Mouse (Mus musculus): ENCODE measurements at regions not wholly inside any gene's neighbourhood (a gene's known extent, or its start where the extent isn't known, plus 50 kb on each side); places are given as distances from the start of the nearest gene placed in this dataset.

DNA sequence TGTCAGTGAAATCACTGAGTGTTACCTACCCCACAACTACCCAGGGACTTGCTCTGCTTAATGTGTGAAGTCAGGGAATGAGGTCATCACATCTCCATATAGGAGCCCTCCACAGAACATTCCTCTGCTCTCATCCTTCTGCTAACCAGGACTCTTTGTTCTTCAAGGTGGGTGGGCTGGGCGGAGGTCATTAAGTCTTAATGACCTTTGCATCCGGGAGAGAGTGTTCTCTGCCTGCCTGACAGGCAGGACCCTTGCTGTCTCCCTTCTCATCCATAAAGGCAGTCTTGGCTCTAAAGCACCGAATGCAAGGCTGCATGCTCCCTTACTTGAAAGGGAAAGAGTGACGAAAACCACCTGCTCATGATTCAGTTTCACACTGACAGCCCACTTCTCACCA, 1051.4 kb downstream of the Slc22a22 start:
- in situ Hi-C loops (cut with MboI; ENCODE audit: low pct_ligation_motif_present, low pct_unique_long_range_greater_than_20kb, low sequenced_read_pairs) (no loop called here), dilution Hi-C loops (cut with MboI; ENCODE audit: extremely low pct_ligation_motif_present, extremely low pct_unique_long_range_greater_than_20kb, low sequenced_read_pairs) (no loop called here)
- H3K9ac ChIP-seq (ENCODE audit: insufficient read depth, low read depth), result no peak overlapping the region
- TF ChIP-seq CHD1 (IDR thresholded peaks at IDR 0.05; ENCODE audit: low read depth, low read length) (no peak), MAFK (IDR thresholded peaks at IDR 0.05; ENCODE audit: insufficient replicate concordance, low read length) (no peak), BHLHE40 (IDR thresholded peaks at IDR 0.05; ENCODE audit: low read depth, low read length) (no peak), TBP (conservative IDR thresholded peaks at IDR 0.05; ENCODE audit: low read depth, low read length) (no peak), UBTF (IDR thresholded peaks at IDR 0.05; ENCODE audit: low read depth, low read length) (no peak), MEF2A (IDR thresholded peaks at IDR 0.05; ENCODE audit: borderline replicate concordance, low read depth, low read length) (no peak), PAX5 (IDR thresholded peaks at IDR 0.05; ENCODE audit: low read length) (no peak), TCF12 (IDR thresholded peaks at IDR 0.05; ENCODE audit: low read depth, low read length) (no peak), GABPA (IDR thresholded peaks at IDR 0.05; ENCODE audit: insufficient replicate concordance, low read depth, low read length) (no peak)
- no peaks in the 10 kb centered on the region for H3K36me3 ChIP-seq (replicated peaks in 1 of 2; ENCODE audit: control insufficient read depth in 1 of 2, insufficient read depth in 1 of 2, low read length in 1 of 2)
- no peak overlapping the region for H3K27ac ChIP-seq (ENCODE audit: insufficient read depth, low read depth)
- H3K27me3 ChIP-seq (replicated peaks), result no peaks in the 10 kb centered on the region
- H3K4me3 ChIP-seq (replicated peaks in 1 of 3; ENCODE audit: low read depth in 2 of 3, low read length in 2 of 3, poor library complexity in 1 of 3), result no peak overlapping the region
- DNase-seq (ENCODE audit: extremely low read depth), result no peak
- no peaks in the 10 kb centered on the region for H3K79me2 ChIP-seq (replicated peaks; ENCODE audit: control insufficient read depth, extremely low read depth, insufficient read depth, poor library complexity, severe bottlenecking)
- peaks cover 0 to 6% of the 10 kb centered on the region in 2 experiments; a peak in 2 of 4 replicates for H3K4me1 ChIP-seq (ENCODE audit: control insufficient read depth in 1 of 2, insufficient read depth in 2 of 2)
- no peak overlapping the region for H3K4me2 ChIP-seq (ENCODE audit: insufficient read depth, low read depth, poor library complexity, severe bottlenecking)
- H3K9me3 ChIP-seq (replicated peaks; ENCODE audit: low read length), result no peaks in the 10 kb centered on the region

DNA sequence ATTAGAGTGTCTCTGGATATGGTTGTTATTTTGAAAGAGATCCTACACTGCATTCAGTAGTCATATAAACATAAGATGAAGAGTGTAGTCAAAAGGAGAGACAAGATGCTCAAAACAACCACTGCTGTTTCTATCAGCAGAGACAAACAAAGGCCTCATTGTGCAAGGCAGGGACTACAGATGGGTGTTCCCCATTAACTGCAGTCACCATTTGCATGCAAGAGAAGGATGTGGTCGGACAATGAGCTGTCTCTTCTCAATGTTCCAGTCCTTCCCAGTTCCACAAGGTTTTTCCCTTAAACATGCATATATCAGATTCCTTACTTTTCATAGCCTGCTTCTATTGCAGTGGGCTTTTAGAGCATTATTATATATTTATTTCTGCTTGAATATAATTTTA, 1056.7 kb downstream of the Slc22a22 start:
- no peaks in the 10 kb centered on the region for H3K27me3 ChIP-seq (replicated peaks)
- H3K27ac ChIP-seq (ENCODE audit: insufficient read depth, low read depth), result no peak overlapping the region
- no peaks in the 10 kb centered on the region for H3K9me3 ChIP-seq (replicated peaks; ENCODE audit: low read length)
- H3K9ac ChIP-seq (ENCODE audit: insufficient read depth, low read depth), result no peak overlapping the region
- H3K4me3 ChIP-seq (replicated peaks in 1 of 3; ENCODE audit: low read depth in 2 of 3, low read length in 2 of 3, poor library complexity in 1 of 3), result no peak overlapping the region
- dilution Hi-C loops (cut with MboI; ENCODE audit: extremely low pct_ligation_motif_present, extremely low pct_unique_long_range_greater_than_20kb, low sequenced_read_pairs), result no loop called here
- no peak overlapping the region for H3K4me2 ChIP-seq (ENCODE audit: insufficient read depth, low read depth, poor library complexity, severe bottlenecking)
- no peak for TF ChIP-seq SIN3A (IDR thresholded peaks at IDR 0.05; ENCODE audit: low read length)
- no peak for TF ChIP-seq TBP (conservative IDR thresholded peaks at IDR 0.05; ENCODE audit: low read depth, low read length)
- TF ChIP-seq PAX5 (IDR thresholded peaks at IDR 0.05; ENCODE audit: low read length), result no peak
- TF ChIP-seq MEF2A (IDR thresholded peaks at IDR 0.05; ENCODE audit: borderline replicate concordance, low read depth, low read length), result no peak
- TF ChIP-seq IRF4 (IDR thresholded peaks at IDR 0.05; ENCODE audit: low read depth, low read length), result no peak
- no peak for TF ChIP-seq RAD21 (IDR thresholded peaks at IDR 0.05; ENCODE audit: low read depth, low read length)
- TF ChIP-seq E2F4 (IDR thresholded peaks at IDR 0.05; ENCODE audit: insufficient replicate concordance, low read depth, low read length), result no peak
- no peak for TF ChIP-seq RCOR1 (conservative IDR thresholded peaks at IDR 0.05; ENCODE audit: low read depth, low read length)
- no peaks in the 10 kb centered on the region for H3K79me2 ChIP-seq (replicated peaks; ENCODE audit: control insufficient read depth, extremely low read depth, insufficient read depth, poor library complexity, severe bottlenecking)
- in situ Hi-C loops (cut with MboI; ENCODE audit: low pct_ligation_motif_present, low pct_unique_long_range_greater_than_20kb, low sequenced_read_pairs), result no loop called here
- H3K36me3 ChIP-seq (replicated peaks in 1 of 2; ENCODE audit: control insufficient read depth in 1 of 2, insufficient read depth in 1 of 2, low read length in 1 of 2), result no peaks in the 10 kb centered on the region
- DNase-seq (ENCODE audit: extremely low read depth), result no peak
- H3K4me1 ChIP-seq (ENCODE audit: control insufficient read depth in 1 of 2, insufficient read depth in 2 of 2), result no peaks in the 10 kb centered on the region

Data from CH12.LX (cell line).